Mouse (Mus musculus): ENCODE data around the gene Car7.

DNA sequence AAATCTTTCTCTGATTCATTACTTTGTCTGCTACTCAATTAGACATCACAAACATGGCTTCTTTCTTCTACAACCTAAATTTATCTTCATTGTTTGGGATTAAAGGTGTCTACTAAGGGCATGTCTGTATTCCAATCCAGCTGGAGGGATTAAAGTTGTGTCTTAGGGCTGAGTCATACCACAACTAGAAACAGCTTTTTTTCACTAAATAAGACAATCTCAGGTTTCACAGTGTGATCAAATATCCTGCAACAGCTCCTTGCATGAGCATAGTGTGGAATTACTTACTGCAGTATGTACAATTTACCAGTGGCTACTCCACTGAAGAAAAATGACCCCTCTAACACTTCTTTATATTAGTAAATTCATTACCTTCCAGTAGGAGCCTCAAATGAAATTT is 26.2 kb downstream of the Car7 start:
- no peak for TF ChIP-seq CTCF (IDR thresholded peaks at IDR 0.05; ENCODE audit: low read depth)
- TF ChIP-seq EP300 (IDR thresholded peaks at IDR 0.05; ENCODE audit: low read depth) = no peak
